Comparison of ENCODE assay signal across 10 mouse cellular contexts in the genomic region with DNA sequence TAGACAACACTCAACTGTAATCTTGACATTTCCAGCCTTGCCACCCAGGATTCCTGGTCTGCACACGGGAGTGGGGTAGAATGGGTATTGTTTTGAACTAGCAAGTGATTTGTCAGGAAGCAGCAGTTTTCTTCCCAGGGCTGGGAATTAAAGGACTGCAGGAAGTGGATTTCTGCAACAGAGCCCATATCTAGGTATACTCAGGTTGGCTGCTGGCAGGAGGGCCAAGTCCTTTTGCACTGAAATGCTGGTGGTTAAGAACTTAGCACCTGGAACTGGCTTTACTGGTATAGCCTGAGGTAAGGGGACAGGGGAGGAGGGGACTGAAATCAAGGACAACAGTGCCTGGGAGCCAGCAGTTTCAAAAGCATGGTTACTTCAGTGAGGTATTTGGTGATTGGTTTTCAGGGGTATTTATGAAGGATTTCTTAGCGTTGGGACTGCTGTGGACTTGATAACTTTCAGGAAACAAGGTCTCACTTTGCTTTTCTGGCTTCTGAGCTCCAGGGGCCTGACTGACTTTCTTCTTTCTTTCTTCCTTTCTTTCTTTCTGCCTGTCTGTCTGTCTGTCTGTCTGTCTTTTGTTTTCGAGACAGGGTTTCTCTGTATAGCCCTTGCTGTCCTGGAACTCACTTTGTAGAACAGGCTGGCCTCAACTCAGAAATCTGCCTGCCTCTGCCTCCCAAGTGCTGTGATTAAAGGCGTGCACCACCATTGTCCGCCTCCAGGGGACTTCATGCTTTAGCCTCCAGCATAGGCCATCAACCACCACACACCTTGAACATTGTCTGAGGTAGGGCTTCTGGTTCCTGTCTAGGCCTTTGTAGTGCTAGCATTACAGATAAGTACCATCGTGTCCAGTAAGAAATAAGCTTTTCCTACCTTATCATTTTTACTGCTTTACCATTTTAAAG. TPM values are rescaled to one million over a fixed set of nuclear protein-coding genes. Genes with fewer than 3 reads are reported as not detected.
DNase-seq lines count a peak whose midpoint lies in the region; ATAC-seq and TF ChIP-seq lines count a peak whose summit lies in the region.
"Had no signal": no experiment of that assay in that cellular context is flagged by ENCODE, and none has a peak within 500 bp of the region (broad histone marks: within the 10 kb centered on the region; RNA-seq: fewer than 3 reads in every experiment).

No protein-coding gene starts in this region.

- H3K27ac ChIP-seq in thymus, adult 2 months (ENCODE audit: control insufficient read depth, insufficient read depth, low read length) = no peak overlapping the region
- peak overlapping the region; percentile 81 for H3K27ac ChIP-seq in forebrain, embryonic 12.5 days
- peak overlapping the region; percentile 79 for H3K27ac ChIP-seq in liver, embryonic 12.5 days

- TF ChIP-seq CTCF in thymus, adult 2 months (IDR thresholded peaks at IDR 0.05; ENCODE audit: borderline replicate concordance, control insufficient read depth, extremely low read depth, insufficient read depth, low read length, poor library complexity) = no peak

- no peak overlapping the region for H3K4me3 ChIP-seq in thymus, adult 2 months (ENCODE audit: control insufficient read depth, insufficient read depth, low read length)
- H3K4me3 ChIP-seq in forebrain, embryonic 12.5 days (replicated peaks) = no peak overlapping the region
- H3K4me3 ChIP-seq in liver, embryonic 12.5 days = peak overlapping the region; percentile 76; the same call in 1 of the 2 replicates

- H3K27me3 ChIP-seq in thymus, adult 2 months (ENCODE audit: control insufficient read depth, insufficient read depth, low read length) = no peaks in the 10 kb centered on the region
- H3K27me3 ChIP-seq in forebrain, embryonic 12.5 days = no peaks in the 10 kb centered on the region
- no peaks in the 10 kb centered on the region for H3K27me3 ChIP-seq in liver, embryonic 12.5 days (replicated peaks)

- no peak for TF ChIP-seq POLR2A in thymus, adult 2 months (IDR thresholded peaks at IDR 0.05; ENCODE audit: control insufficient read depth, extremely low read depth, insufficient read depth, low read length, poor library complexity)

- peaks cover 21% of the 10 kb centered on the region for H3K36me3 ChIP-seq in thymus, adult 2 months (ENCODE audit: control insufficient read depth, insufficient read depth, low read length)
- peaks cover 41% of the 10 kb centered on the region for H3K36me3 ChIP-seq in forebrain, embryonic 12.5 days (replicated peaks)
- peaks cover 46% of the 10 kb centered on the region for H3K36me3 ChIP-seq in liver, embryonic 12.5 days

- WGBS in thymus, adult 2 months = 91% methylated on average over 6 of the region's 6 CpGs
- 58% methylated on average over 6 of the region's 6 CpGs for WGBS in forebrain, embryonic 12.5 days
- WGBS in liver, embryonic 12.5 days (ENCODE audit: insufficient replicate concordance) = 41% methylated on average over 6 of the region's 6 CpGs

- peak overlapping the region; percentile 91 for H3K4me2 ChIP-seq in forebrain, embryonic 12.5 days
- H3K4me2 ChIP-seq in liver, embryonic 12.5 days = peak overlapping the region; percentile 94

- peaks cover 18% of the 10 kb centered on the region for H3K4me1 ChIP-seq in thymus, adult 2 months (replicated peaks; ENCODE audit: control insufficient read depth, insufficient read depth, low read length)
- peaks cover 25% of the 10 kb centered on the region for H3K4me1 ChIP-seq in forebrain, embryonic 12.5 days
- peaks cover 69% of the 10 kb centered on the region for H3K4me1 ChIP-seq in liver, embryonic 12.5 days

- H3K9me3 ChIP-seq in forebrain, embryonic 12.5 days = no peaks in the 10 kb centered on the region
- no peaks in the 10 kb centered on the region for H3K9me3 ChIP-seq in liver, embryonic 12.5 days (replicated peaks)

- no peak overlapping the region for H3K9ac ChIP-seq in forebrain, embryonic 12.5 days
- peak overlapping the region; percentile 43 for H3K9ac ChIP-seq in liver, embryonic 12.5 days

- peak; percentile 40 for DNase-seq in thymus, postnatal 4 days
- DNase-seq in thymus, adult 2 months = no peak
- DNase-seq in urinary bladder, postnatal 36 days (ENCODE audit: low spot score in 2 of 2) = no peak
- DNase-seq in layer of hippocampus, postnatal 14 days (ENCODE audit: low spot score in 2 of 2) = no peak
- DNase-seq in urinary bladder, postnatal 25 days (ENCODE audit: low spot score) = no peak
- DNase-seq in cerebellum, adult 18-20 months = no peak
- DNase-seq: lung, postnatal 36 days had no signal

- ATAC-seq in forebrain, embryonic 12.5 days (ENCODE audit: low FRiP score) = no peak
- ATAC-seq in liver, embryonic 12.5 days = no peak

RNA-seq across cellular contexts. Expression of a gene that starts 4.8 kb away (rescaled TPM):
- 585 and 677 TPM in 2 replicates for polyA plus RNA-seq in thymus, adult 2 months (2012; rRNA removed)
- polyA plus RNA-seq in forebrain, embryonic 12.5 days (2016; fragmentation: Nextera tagmentation; extraction: Ambion mirVana) = 610 and 612 TPM in 2 replicates
- 722 and 731 TPM in 2 replicates for polyA plus RNA-seq in liver, embryonic 12.5 days (2016; fragmentation: Nextera tagmentation; extraction: Ambion mirVana)
- total RNA-seq in layer of hippocampus, postnatal 14 days (2021) = 100 to 1,000 TPM; 266 to 268 TPM

RNA-seq across cellular contexts. Expression of a gene that starts 36.4 kb away (rescaled TPM):
- polyA plus RNA-seq in thymus, adult 2 months (2012; rRNA removed) = 2.0 TPM in 2 replicates
- 0.23 and 0.36 TPM in 2 replicates for polyA plus RNA-seq in forebrain, embryonic 12.5 days (2016; fragmentation: Nextera tagmentation; extraction: Ambion mirVana)
- 0.05 TPM in 1 of 2 replicates, not detected in the other for polyA plus RNA-seq in liver, embryonic 12.5 days (2016; fragmentation: Nextera tagmentation; extraction: Ambion mirVana)
- total RNA-seq in layer of hippocampus, postnatal 14 days (2021) = 1 to 10 TPM; 4.7 to 5.1 TPM
- polyA plus RNA-seq: heart, embryonic 14.5 days had no signal
